Mouse (Mus musculus) liver, embryonic 14.5 days (tissue): ENCODE measurements at regions not wholly inside any gene's neighbourhood (a gene's known extent, or its start where the extent isn't known, plus 50 kb on each side); places are given as distances from the start of the nearest gene placed in this dataset.
A peak's percentile ranks its signal among the peaks of the same experiment; 100 is the strongest.

Experiments
- ATAC-seq: fragments of 200-750 bp; cut with Nextera tagmentation; 2 replicates; pipeline ENCODE4 v1.8.0; 2017; ENCODE audit warnings: moderate number of reproducible peaks, mild to moderate bottlenecking, moderate library complexity; ENCODE audit not compliant: insufficient read depth
- DNase-seq, 3 experiments: peaks; one replicate each; pipeline ENCODE4 v3.0.0-alpha.2; 2012 to 2013; ENCODE audit warnings: low read depth in 3 of 3, low spot score in 3 of 3
- H3K27ac ChIP-seq: fragments of 300-500 bp; sonication (generic); 2 replicates; pipeline ENCODE4 v1.5.1; 2014; ENCODE audit warnings: moderate library complexity, mild to moderate bottlenecking, control low read depth, inconsistent platforms
- H3K27me3 ChIP-seq: fragments of 300-500 bp; sonication (generic); 2 replicates; pipeline ENCODE4 v1.6.1; 2014; ENCODE audit warnings: mild to moderate bottlenecking, low read length, moderate library complexity; ENCODE audit not compliant: control insufficient read depth, insufficient read depth
- H3K36me3 ChIP-seq: fragments of 300-500 bp; sonication (generic); replicated peaks from 2 replicates; pipeline ENCODE4 v1.6.1; 2014; ENCODE audit warnings: low read depth; ENCODE audit not compliant: control insufficient read depth, insufficient read depth
- H3K4me1 ChIP-seq, 2 experiments: fragments of 200-500 bp in 1 of 2; fragments of 300-500 bp in 1 of 2; sonication (generic) in 1 of 2; replicated peaks; 2 replicates each; pipeline ENCODE4 v1.6.1; 2012 to 2014; ENCODE audit warnings: antibody characterized with exemption in 1 of 2, inconsistent platforms in 1 of 2, low read length in 1 of 2; ENCODE audit not compliant: control insufficient read depth in 2 of 2, insufficient read depth in 2 of 2
- H3K4me2 ChIP-seq: fragments of 300-500 bp; sonication (generic); 2 replicates; pipeline ENCODE4 v1.6.1; 2014; ENCODE audit warnings: low read depth, mild to moderate bottlenecking, control low read depth, moderate library complexity
- H3K4me3 ChIP-seq, 2 experiments: fragments of 200-500 bp in 1 of 2; fragments of 300-500 bp in 1 of 2; sonication (generic) in 1 of 2; 2 replicates each; pipeline ENCODE4 v1.5.1; 2012 to 2014; ENCODE audit warnings: low read depth in 2 of 2, low read length in 2 of 2, mild to moderate bottlenecking in 2 of 2, control low read depth in 1 of 2, inconsistent platforms in 1 of 2, moderate library complexity in 1 of 2; ENCODE audit not compliant: insufficient read depth in 1 of 2
- H3K9ac ChIP-seq: fragments of 300-500 bp; sonication (generic); replicated peaks from 2 replicates; pipeline ENCODE4 v1.6.1; 2014; ENCODE audit warnings: mild to moderate bottlenecking, control low read depth, moderate library complexity
- H3K9me3 ChIP-seq: fragments of 300-500 bp; sonication (generic); 2 replicates; pipeline ENCODE4 v1.6.1; 2016; ENCODE audit warnings: low read length, mixed read lengths; ENCODE audit not compliant: control insufficient read depth
- CTCF ChIP-seq: IDR thresholded peaks from 2 replicates; pipeline ENCODE4 v1.5.1; 2016; ENCODE audit warnings: antibody characterized with exemption, low read depth, control low read depth
- EP300 ChIP-seq: IDR thresholded peaks from 2 replicates; pipeline ENCODE4 v1.6.1; 2016; ENCODE audit warnings: antibody characterized with exemption, low read depth
- WGBS: fragments of 180-500 bp; shearing (Covaris S2); extraction: QIAGEN DNeasy Blood & Tissue Kit; methylation state at CpG from one replicate; pipeline ENCODE4 v1.1.7; 2014; ENCODE audit not compliant: insufficient replicate concordance; 5-methylcytosine and 5-hydroxymethylcytosine counted together

DNA sequence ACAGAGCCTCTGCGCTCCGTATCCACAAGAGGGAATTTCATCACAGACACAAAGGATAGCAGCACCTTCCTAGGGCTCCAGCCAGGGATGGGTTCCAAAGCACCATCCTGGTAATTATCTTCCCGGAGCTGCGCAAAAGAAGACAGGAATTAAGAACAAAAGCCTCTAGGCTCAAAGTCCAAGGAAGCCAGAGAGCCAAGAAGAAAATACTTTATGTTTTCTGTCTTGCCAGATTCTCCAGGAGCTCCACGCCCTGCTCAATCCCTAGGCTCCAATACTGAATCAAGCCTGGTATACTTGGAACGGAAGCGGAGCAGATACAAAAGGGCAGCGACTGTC is 54.4 kb downstream of the Irf2bpl start:
- WGBS, result 81% methylated on average over 8 of the region's 8 CpGs
- ATAC-seq (no peak), DNase-seq (no peak)
- H3K27me3 ChIP-seq, result no peaks in the 10 kb centered on the region
- no peak for TF ChIP-seq EP300
- no peak for TF ChIP-seq CTCF
- H3K4me1 ChIP-seq, result peaks cover 49 to 55% of the 10 kb centered on the region in 2 experiments
- H3K27ac ChIP-seq, result no peak overlapping the region
- H3K9ac ChIP-seq, result no peak overlapping the region
- H3K36me3 ChIP-seq, result no peaks in the 10 kb centered on the region
- no peaks in the 10 kb centered on the region for H3K9me3 ChIP-seq
- H3K4me3 ChIP-seq, result no peak overlapping the region
- H3K4me2 ChIP-seq, result no peak overlapping the region

DNA sequence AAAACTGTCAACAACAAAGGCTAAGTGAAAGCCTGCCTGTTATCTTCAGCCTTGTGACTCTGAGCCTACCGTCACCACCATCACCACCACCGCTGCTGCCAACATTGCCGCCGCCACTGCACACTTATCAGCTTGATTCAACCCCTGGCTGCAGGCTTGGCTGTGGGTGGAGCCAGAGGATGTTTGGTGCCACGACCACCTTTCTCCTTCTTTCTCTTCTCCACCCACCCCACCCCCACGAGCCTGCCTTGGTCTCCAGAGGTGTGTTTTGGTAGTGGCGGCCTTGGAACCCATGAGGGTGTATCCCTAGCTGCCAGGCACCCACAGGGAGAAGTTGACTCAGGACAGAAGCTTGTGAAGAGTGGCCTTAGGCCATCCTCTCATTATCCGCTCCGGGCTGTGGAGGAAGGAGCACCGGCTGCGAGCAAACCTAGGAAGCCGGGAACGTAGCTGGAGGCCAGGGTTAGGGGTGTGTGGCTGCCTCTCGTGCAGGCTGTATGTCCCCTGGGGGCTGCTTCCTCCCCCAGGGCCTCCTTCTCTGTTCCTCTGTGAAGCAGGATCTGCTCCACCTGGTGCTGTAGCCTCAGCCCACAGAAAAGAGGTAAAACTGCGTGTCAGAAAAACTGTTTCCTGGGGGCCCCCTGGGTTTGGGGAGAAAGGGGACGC is 54.9 kb downstream of the Irf2bpl start:
- no peak overlapping the region for H3K4me3 ChIP-seq
- no peak for TF ChIP-seq EP300
- no peak for TF ChIP-seq CTCF
- WGBS, result 34% methylated on average over 16 of the region's 16 CpGs
- no peaks in the 10 kb centered on the region for H3K27me3 ChIP-seq
- H3K36me3 ChIP-seq, result no peaks in the 10 kb centered on the region
- no peak overlapping the region; the same call in 1 of the 2 replicates for H3K27ac ChIP-seq
- H3K4me2 ChIP-seq, result peak overlapping the region; percentile 11; the same call in 1 of the 2 replicates
- no peaks in the 10 kb centered on the region for H3K9me3 ChIP-seq
- ATAC-seq (no peak), DNase-seq (no peak)
- H3K4me1 ChIP-seq, result peaks cover 53 to 59% of the 10 kb centered on the region in 2 experiments
- H3K9ac ChIP-seq, result no peak overlapping the region

DNA sequence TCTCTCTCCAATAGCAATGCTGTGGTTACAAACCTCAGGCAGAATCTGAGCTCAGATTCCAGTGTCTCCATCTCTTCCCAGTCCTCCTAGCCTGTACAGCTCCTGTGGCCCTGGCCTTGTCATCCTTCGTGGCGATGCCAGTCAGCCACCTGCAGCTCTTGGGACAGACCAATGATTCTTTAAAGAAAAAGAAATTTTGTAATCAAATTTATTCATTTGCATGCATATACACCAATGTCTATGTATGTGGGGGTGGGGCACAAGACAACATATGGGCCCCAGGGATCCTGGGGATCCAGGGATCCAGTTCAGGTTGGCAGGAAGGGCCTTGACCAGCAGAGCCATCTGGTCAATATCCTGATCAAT is 57.4 kb downstream of the Irf2bpl start:
- DNase-seq, result no peak
- no peak for TF ChIP-seq CTCF
- no peak for TF ChIP-seq EP300
- Histone ChIP-seq H3K27me3 (no peaks in the 10 kb centered on the region), H3K4me3 (no peak overlapping the region), H3K36me3 (no peaks in the 10 kb centered on the region), H3K9me3 (no peaks in the 10 kb centered on the region), H3K4me2 (no peak overlapping the region), H3K4me1 (peaks cover 37 to 47% of the 10 kb centered on the region in 2 experiments), H3K9ac (no peak overlapping the region), H3K27ac (no peak overlapping the region)
- 78% methylated on average over 2 of the region's 2 CpGs for WGBS
- ATAC-seq, result no peak

DNA sequence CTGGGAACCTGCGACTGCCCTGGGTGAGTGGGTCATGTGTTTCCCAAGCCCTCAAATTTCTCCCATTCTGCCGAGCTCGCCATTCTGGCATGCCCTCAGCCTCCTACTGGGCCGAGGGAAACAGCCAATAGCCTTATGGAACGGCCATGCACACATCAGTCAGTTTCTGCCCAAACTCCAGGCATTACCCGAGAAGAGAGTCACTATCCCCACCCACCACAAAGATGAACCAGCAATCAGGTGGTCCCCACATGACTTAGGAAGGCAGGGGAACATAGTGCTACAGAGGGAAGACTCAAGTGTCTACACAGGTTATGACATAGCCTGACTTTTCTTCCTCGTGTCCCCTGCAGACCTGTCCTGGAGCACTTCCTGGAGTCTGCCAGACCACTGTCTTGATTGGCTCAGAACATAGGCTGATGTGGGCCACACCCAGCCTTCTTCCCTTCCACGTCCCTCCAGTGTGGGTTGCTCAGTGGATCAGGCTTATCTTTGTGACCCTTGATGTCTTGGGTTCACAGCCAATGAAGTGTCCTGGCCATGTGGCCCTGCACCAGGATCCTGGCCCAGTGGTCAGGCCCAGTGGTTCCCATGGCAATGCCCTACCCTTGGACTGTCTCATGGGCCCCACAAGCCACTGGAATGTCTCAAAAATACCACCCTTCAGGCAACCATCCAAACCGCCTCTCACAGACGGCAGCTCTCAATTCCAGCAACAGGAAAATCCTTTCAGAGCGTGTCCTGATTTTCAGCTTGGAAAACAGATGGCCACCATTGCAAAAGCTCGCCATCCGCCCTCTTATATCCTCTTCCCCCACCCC is 58.0 kb downstream of the Irf2bpl start:
- no peaks in the 10 kb centered on the region for H3K36me3 ChIP-seq
- 54% methylated on average over 13 of the region's 13 CpGs for WGBS
- ATAC-seq (no peak), DNase-seq (no peak)
- H3K4me1 ChIP-seq, result peaks cover 32 to 42% of the 10 kb centered on the region in 2 experiments
- no peak overlapping the region for H3K4me3 ChIP-seq
- H3K9ac ChIP-seq, result no peak overlapping the region
- H3K27me3 ChIP-seq, result no peaks in the 10 kb centered on the region
- no peaks in the 10 kb centered on the region for H3K9me3 ChIP-seq
- TF ChIP-seq EP300 (no peak), CTCF (no peak)
- no peak overlapping the region for H3K4me2 ChIP-seq
- H3K27ac ChIP-seq, result no peak overlapping the region

DNA sequence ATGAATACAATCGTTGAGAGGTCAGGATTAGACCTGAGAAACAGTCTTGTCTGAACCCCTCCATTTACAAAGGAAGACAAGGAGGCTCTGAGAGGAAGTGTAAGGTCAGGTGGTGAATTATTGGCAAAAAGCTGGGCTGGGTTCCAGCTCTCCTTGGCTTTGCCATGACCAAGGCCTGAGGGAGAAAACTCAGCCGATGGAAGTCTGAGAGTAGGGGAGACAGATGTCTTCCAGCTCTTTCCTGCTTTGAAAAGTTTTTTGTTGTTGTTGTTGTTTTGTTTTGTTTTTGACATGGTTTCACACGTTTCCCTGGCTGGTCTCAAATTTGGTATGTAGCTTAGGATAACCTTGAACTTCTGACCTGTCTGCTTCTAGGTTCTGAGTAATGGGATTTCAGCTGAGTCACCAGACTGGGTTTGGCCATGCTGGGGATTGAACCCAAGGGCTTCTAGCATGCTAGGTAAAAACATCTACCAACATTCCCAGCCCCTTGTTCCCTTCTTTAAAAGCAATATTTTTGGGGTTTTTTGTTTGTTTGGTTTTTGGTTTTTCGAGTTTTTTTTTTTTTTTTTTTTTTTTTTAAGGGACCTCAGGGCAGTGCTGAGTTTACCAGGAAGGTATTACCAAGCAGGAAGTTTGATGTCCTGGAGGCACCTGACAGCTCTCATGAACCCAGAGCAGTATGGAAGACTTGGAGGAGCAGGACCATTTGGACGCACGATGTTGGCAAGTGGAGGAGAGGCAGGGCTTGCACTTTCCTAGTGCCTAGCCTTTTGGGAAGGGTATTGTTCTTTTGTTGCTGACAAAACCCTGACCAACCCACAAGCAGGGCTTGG is 58.8 kb downstream of the Irf2bpl start:
- no peak for ATAC-seq
- Histone ChIP-seq H3K9me3 (no peaks in the 10 kb centered on the region), H3K9ac (no peak overlapping the region), H3K27ac (peak overlapping the region; percentile 14), H3K36me3 (no peaks in the 10 kb centered on the region), H3K4me2 (peak overlapping the region; percentile 62), H3K4me1 (peaks cover 31 to 41% of the 10 kb centered on the region in 2 experiments), H3K4me3 (no peak overlapping the region), H3K27me3 (no peaks in the 10 kb centered on the region)
- TF ChIP-seq EP300, result no peak
- TF ChIP-seq CTCF, result no peak
- WGBS, result 50% methylated on average over 6 of the region's 6 CpGs
- no peak for DNase-seq
